Mouse (Mus musculus): ENCODE results near the gene Mymk.

Mymk gene

DNA sequence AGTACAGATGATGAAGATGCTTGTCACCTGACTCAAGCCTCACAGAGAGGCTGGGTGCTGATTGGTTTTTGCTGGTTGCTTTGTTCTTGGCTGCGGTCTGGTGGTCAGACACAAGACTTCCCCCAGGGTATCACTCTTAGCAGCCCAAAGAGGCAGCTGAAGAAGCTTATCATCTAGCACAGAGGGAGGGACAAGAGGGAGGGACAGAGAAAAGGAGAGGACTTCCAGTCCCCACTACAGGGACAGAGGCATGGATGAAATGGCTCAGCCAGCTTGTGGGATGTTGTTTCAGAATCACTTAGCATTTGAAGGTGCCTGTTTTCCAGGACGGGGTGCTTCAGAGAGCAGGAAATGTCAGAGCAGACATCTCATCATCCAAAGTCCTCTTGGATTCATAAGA, 6.3 kb upstream of the Mymk start:
- DNase-seq = no peak

GRCm38 (mm10) chr2:27077655-27078244, 5.8 kb upstream of the Mymk start:
- DNase-seq = no peak

DNA sequence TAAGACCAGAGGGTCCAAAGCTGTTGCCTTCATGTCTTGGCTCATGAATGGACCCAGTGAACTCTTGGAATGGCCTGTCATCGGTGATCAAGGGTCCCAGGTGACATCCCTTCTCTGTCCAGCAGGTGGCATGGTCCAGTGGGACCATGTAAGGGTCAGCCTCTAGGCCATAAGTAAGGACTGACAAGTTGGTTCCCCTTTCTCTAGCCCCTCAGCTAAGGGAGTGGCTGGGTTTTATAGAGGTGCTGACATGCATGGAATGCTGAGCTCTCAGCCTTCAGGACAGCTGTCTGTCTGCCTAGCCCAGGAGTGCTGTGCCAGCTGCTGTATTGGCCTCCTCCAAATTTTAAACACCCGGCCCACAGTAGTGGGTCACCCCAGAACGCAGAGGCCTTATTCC, 3.5 kb upstream of the Mymk start:
- no peak for DNase-seq

GRCm38 (mm10) chr2:27074804-27075203, 2.8 kb upstream of the Mymk start:
- DNase-seq = no peak

DNA sequence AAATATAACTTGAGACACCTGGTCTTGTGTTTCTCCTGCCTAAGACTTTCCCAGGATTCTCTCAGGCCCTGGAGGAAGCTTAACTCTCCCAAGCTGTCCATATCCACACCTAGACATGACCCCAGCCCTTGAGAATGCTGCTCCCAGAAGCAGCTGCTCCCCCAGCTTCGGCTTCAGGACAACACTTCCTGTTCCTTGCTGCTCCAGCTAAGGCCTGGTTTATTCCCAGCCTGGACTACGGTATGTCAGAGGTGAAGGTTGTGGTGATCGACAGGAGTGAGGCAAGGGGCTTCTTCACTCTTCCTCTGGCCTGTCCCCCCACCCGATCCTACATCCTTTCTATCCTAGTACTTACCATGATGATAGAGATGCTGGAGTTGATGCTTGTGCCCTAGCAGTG, 1.4 kb upstream of the Mymk start:
- no peak for DNase-seq

DNA sequence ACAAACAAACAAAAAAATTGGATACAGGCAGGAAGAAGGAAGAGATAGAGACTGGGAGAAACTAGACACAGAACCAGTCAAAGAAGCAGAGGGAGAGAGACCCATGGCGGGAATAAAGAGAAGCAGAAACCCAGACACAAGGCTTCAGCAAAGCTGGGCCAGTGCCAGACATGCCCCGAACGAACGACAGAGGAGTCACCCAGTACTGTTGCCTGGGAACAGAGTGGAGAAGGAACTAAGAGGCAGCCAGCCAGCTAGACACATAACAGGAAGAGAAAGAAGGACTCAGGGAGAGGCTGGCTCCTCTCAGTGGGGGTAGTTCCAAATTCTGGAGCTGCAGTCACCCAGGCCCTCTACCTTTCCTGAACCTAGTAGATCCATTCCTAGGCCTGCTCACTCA, 842 bp downstream of the Mymk start:
- DNase-seq = peak; percentile 94

DNA sequence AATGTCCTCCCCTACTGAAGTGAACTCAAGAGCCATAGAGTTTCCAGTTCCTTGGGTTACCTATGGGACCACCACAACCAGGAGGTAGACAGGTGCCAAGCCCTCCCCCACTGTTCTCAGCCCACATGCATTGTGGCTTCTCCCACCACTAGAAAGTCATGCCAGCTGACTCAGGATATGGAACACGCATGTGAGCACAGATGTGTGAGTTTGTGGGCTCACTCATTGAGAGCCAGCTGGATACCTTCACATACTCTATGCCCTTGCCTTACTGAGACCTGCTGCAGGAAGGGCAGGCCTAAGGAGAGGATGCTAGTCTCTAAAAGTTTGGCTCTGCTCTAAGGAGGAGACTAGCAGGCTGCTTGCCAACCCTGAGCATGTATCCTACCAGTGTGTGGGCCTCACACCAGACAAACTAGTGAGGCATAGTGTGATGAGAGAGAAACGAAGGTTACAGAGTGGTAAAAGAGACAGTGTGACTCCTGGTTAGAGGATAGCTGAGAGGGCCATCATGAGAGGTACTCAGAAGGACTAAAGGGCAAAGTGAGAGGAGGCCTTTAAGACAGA, 1.6 kb downstream of the Mymk start:
- no peak for DNase-seq

DNA sequence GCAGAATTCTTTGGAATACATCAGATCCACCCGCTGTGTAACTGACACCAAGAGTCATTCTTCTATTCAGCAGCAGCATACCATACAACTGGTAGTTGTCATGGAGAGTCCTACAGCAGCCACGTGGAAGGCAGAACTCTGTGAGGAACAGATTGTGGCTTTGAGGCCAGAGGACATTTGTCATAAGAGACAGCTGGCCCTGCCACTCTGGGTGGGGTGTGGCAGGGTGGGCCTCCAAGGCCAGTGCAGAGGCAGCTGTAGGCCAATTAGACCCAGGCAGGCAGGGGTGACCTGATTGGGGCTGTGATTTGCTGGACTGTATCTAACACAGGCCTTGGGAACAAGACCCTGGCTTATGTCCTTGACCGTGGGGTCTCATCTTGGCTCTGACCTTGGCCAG, 2.3 kb downstream of the Mymk start:
- DNase-seq = no peak

DNA sequence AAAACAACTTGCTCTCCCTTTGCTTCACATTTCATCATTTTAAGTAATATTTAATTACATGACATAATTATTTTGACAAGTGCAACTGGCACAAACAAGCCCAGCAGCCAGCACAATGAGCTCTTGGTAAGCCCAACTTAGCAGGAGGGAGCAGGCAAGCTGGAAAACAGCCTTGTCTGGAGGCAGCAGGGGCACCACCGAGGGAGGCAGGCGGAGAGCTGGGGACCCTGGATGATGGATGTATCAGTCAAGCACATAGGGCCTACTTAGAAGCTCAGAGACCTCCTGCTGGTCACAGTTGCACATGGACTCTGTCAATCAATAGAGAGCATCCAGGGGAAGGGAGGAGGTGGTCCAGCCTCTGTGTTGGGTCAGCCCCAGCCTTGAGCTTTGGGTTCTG, 4.0 kb downstream of the Mymk start:
- DNase-seq = no peak

DNA sequence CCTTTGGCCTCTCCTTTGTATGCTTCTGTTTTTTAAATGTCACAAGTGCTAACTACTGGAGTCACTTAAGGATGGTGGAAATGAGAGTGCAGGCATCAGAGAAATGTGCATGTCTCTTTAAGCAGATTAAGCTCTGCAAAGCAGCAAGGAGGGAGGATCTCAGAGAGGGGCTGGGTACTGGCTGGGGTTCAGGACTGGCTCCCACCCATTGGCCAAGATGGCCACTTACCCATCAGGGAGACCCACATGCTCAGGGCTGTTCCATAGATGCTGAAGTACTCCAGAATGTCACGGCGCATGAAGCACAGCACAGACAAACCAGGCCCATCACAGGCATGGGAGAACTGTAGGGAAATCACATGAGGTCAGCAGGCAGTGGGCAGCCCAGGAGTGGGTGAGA, 4.9 kb downstream of the Mymk start:
- no peak for DNase-seq

GRCm38 (mm10) chr2:27059187-27059586, 12.8 kb downstream of the Mymk start:
- no peak for DNase-seq

DNA sequence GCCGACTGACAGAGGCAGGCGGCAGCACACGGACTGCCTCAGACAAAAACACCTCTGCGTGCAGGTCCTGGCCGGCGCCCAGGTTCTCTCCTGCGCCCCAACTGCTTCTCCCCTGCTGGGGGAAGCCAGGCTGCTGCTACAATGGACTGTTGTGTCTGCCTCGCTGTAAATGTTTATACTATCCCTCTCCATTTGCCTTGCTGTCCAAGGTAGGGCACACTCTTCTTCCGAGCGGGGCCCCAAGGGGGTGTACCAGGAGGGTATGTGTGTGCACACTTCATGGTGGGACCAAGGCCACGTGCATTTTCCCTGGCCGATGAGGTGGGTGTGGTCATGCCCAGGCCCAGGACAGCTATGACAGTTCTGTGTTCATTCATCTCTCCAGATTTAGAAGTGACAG, 13.2 kb downstream of the Mymk start:
- DNase-seq = no peak

- DNase-seq = no peak
These were observed 13.7 kb downstream of the Mymk start for GRCm38 (mm10) chr2:27058251-27058650.

DNA sequence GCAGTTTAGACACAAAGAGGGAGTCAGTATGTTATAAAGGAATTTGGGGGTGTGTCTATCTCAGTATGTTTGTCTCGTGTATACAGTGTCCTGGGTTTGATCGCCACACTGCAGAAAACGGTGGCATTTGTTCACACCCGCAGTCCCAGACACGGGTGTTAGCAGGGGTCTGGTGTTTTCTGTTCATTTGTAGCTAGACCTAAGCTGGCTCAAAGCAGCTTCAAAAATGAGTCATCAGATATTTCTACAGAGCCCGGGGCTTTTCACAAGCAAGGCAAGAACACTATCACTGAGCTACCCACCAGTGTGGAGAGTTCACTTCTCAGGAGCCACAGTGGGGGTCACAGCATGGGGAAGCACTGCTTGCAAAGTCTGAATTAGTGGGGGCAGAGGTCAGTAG, 22.6 kb downstream of the Mymk start:
- no peak for DNase-seq

DNA sequence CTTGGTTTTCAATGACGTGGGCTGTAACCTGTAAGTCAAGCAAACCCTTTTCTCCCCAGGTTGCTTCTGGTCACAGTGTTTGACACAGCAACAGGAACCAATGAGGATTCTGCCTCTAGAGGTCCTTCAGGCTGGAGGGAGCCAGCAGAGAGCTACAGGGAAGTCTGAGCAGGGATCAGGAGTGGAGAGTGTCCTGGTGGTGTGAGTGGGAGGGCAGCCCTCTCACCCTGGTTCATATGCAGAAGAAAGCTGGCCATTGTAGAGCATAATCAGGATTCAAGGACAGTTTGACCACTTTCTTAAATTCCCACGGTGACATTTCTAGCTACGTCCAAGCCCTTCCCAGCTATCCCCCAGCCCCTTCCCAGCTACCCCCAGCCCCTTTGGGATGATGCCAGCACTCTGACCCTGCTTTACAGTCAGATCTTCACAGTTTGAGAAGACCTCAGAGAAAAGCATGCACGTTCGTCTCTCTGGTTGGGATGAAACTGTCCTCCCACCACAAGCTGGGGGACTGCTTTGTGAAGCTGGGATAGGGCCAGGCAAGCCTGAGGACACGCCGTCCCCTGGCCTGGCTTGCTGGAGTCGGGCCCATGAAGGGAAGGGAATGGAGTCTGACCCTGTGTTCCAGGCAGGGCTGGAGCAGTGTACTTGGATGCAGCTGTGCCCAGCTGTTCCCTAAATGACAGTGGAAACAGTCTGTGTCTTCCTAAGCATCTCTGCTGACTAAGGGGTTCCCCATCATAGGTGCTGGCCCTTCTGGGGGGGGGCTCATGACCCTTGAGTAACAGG, 25.8 kb downstream of the Mymk start:
- no peak for DNase-seq

- DNase-seq = no peak
These were observed 27.3 kb downstream of the Mymk start for GRCm38 (mm10) chr2:27044641-27045040.

DNA sequence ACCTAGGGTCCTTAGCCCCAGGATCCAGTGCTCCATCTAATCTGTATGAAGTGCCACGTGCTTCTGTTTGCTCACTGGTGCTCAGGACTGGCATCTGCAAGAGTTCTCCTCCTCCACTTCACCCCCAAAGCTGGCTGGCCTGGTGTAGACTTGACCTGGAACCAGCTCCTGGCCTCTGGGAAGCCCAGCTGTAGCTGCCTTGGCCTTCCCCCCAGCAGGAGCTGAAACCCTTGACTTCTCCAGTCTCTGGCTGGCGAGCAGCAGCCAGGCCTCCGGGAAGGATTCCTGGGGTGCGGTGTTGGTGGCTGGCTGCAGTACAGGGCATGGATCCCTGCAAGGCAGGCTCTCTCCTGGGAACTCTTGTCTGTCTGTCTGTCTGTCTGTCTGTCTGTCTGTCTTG, 27.8 kb downstream of the Mymk start:
- no peak for DNase-seq

DNA sequence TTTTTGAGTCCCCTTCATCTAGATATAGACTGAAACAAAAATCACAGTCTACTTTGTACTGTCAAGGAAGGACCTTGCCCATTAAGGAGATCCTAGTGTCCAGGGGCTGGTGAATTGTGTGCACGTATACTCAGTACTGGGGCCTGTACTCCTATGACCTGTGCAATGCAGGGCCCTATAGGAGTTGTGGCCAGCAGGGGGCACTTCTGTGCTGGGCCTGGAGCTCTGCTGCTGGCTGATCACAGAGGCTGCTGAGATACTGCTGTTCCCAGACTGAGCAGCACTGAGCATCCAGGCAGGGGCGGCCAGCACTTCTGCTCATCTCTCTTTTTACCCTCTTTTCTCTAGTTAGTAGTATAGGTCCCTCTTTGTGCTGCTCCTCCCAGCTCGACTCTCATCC, 28.5 kb downstream of the Mymk start:
- peak; percentile 91 for DNase-seq

DNA sequence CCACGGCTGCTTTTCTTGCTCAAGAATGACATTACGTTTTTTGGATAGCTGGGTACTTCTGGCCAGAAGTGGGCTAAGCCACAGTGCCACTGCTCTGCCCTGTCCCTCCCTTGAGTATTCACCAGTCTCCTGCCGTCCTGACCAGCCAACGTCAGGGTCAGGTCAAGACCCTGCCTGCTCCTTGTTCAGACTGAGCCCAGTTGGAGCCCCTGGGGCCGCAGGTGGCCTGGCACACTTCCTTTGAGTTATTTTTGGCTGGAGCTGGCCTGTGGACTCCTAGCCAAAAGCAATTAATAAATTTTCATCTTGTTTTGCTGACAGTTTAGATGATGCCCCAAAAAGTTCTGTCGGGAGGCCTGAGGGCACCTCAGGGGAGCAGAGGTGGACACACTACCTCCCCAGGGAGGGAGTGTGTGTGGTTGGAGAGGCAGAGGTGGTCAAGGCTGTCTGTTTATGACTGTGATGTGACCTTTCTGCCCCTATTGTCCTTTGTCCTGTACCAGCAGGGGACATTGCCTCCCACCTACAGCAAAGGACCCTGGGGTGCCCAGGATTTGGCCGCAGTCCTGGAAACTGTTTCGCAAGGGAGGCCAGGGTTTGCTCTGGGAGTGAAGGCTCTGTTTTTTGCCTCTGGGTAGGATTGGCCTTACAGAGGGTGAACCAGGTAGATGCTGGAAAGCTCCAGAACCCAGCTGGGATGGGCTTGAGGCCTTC, 29.7 kb downstream of the Mymk start:
- no peak for DNase-seq

DNA sequence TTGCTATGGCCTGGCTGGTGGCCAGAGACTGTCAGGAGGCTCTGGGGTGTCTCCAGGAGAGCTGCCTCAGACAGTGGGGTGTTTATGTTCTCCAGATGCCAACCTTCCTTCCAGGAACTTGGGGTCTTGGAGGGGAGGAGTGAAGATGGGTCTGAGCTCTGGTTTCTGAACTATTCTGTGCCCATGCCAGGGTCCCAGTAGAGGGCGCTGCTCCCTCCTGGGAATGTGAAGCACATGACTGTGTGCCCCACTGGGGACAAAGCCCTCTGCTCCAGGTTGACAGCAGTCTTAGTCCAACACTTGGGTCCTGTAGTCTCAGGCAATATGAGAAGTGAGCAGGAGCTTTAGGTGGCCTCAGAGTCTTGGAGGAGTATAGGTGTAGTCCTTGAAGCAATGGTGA, 32.7 kb downstream of the Mymk start:
- peak; percentile 42 for DNase-seq

DNA sequence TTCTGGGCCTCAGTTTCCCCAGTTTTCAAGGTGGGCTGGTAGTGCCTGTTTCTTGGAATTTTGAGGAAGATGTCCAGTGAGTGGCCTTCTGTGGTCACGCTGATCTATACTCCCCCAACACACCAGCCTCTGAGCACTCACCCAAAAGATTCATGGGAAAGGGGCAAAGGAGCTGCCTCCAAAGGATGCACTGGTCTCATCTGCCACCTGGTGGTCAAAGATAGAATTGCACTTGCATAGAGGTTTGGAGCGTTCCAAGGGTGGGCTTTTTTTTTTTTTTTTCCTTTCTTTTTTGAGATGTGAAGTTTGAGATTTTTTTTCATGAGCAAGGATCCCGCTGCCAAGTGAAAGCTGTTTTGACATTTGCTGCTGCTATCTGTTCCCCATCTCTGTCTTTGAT, 33.4 kb downstream of the Mymk start:
- DNase-seq = peak; percentile 82

GRCm38 (mm10) chr2:27037008-27037407, 35.0 kb downstream of the Mymk start:
- no peak for DNase-seq

- DNase-seq = no peak
These were observed 36.0 kb downstream of the Mymk start for GRCm38 (mm10) chr2:27036003-27036402.

GRCm38 (mm10) chr2:27032361-27032760, 39.6 kb downstream of the Mymk start:
- no peak for DNase-seq

Measured in right cerebral cortex, postnatal 4 days (tissue).